Mouse (Mus musculus) brain, embryonic 14.5 days (tissue): ENCODE measurements around the gene Clpx.

ENCODE experiments used
- CTCF ChIP-seq: fragments of 200-500 bp; IDR thresholded peaks from 2 replicates; pipeline ENCODE4 v1.5.1; 2012; ENCODE audit warnings: inconsistent platforms, mild to moderate bottlenecking, moderate library complexity, borderline replicate concordance; ENCODE audit not compliant: insufficient read depth, insufficient read length; ENCODE audit errors: extremely low read depth
- POLR2A ChIP-seq: fragments of 200-500 bp; IDR thresholded peaks from 2 replicates; pipeline ENCODE4 v1.6.1; 2012; ENCODE audit warnings: mild to moderate bottlenecking, inconsistent platforms, borderline replicate concordance; ENCODE audit not compliant: poor library complexity, insufficient read depth, insufficient read length, severe bottlenecking; ENCODE audit errors: extremely low read depth

GRCm38 (mm10) chr9:65281536-65282151 is 12.4 kb upstream of the Clpx start:
- no peak for TF ChIP-seq POLR2A
- TF ChIP-seq CTCF: no peak
